Mouse (Mus musculus) forebrain, embryonic 14.5 days (tissue): ENCODE measurements around the gene Srsf6. TPM values are rescaled to one million over a fixed set of nuclear protein-coding genes. Genes with fewer than 3 reads are reported as not detected.

ENCODE experiments used
- ATAC-seq: fragments of 200-750 bp; cut with Nextera tagmentation; 2 replicates; pipeline ENCODE4 v1.8.0; 2017; ENCODE audit warnings: mild to moderate bottlenecking, moderate library complexity
- DNase-seq: peaks from one replicate; pipeline ENCODE4 v3.0.0-alpha.2; 2015; ENCODE audit warnings: low spot score
- H3K27ac ChIP-seq: fragments of 300-500 bp; sonication (generic); 2 replicates; pipeline ENCODE4 v1.5.1; 2014; ENCODE audit warnings: low read depth, mild to moderate bottlenecking, control low read depth, low read length, moderate library complexity
- H3K27me3 ChIP-seq: fragments of 300-500 bp; sonication (generic); replicated peaks from 2 replicates; pipeline ENCODE4 v1.6.1; 2014; ENCODE audit warnings: low read length, control low read depth, mixed read lengths; ENCODE audit not compliant: control insufficient read depth, insufficient read depth
- H3K36me3 ChIP-seq: fragments of 300-500 bp; sonication (generic); 2 replicates; pipeline ENCODE4 v1.6.1; 2014; ENCODE audit warnings: low read length, control low read depth; ENCODE audit not compliant: control insufficient read depth, insufficient read depth
- H3K4me1 ChIP-seq: fragments of 300-500 bp; sonication (generic); 2 replicates; pipeline ENCODE4 v1.6.1; 2014; ENCODE audit warnings: antibody characterized with exemption, low read length, control low read depth; ENCODE audit not compliant: control insufficient read depth, insufficient read depth
- H3K4me2 ChIP-seq: fragments of 300-500 bp; sonication (generic); 2 replicates; pipeline ENCODE4 v1.6.1; 2014; ENCODE audit warnings: mild to moderate bottlenecking, control low read depth, low read length
- H3K4me3 ChIP-seq: fragments of 300-500 bp; sonication (generic); 2 replicates; pipeline ENCODE4 v1.5.1; 2014; ENCODE audit warnings: low read depth, low read length, control low read depth
- H3K9ac ChIP-seq: fragments of 300-500 bp; sonication (generic); 2 replicates; pipeline ENCODE4 v1.6.1; 2014; ENCODE audit warnings: mild to moderate bottlenecking, low read length, control low read depth, moderate library complexity
- H3K9me3 ChIP-seq: fragments of 300-500 bp; sonication (generic); replicated peaks from 2 replicates; pipeline ENCODE4 v1.6.1; 2016; ENCODE audit warnings: low read length, control low read depth, mixed read lengths; ENCODE audit not compliant: control insufficient read depth
- WGBS: fragments of 180-500 bp; shearing (Covaris S2); extraction: QIAGEN DNeasy Blood & Tissue Kit; methylation state at CpG from one replicate; pipeline ENCODE4 v1.1.7; 2014; 5-methylcytosine and 5-hydroxymethylcytosine counted together
- polyA plus RNA-seq: library from polyadenylated mRNA; unstranded; fragments of >200 nt; fragmentation: Nextera tagmentation; extraction: Ambion mirVana; gene quantifications from 2 replicates; pipeline ENCODE4 v1.2.1, GENCODE M21; 2014

Srsf6 gene
- polyA plus RNA-seq, 1 experiment from 2014 or later: 149 TPM

DNA sequence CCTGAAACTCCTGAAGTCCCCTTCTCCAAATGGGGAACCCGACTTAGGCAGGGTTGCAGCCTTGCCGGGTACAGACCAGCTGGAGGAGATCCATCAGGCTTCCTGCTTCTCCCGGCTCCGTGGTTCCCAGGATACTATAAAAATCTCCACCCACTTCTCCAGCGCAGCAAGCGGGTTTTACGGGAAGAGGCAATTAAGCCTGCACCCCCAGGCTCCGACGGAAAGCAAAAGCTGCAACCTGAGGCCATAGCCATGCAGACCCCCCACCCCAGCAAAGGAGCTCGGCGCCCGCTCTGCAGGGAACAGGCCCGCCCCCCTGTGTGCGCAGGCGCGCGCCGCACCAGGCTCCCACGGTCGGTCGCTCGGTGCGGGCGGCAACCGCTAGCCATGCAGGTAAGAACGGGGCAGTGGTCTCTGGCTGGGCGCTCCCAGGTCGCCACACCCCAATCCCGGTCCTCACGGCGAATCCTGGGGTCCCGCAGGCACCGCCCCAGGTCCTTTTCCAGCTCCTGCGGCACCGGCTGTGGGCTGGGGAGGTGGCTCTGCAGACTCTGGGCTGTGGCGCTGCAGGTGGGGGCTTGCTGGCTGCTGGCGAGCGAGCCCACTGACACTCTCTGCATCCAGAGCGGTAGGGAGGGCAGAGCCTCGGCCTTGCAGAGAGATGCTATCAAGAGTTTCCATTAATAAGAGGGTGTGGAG, 12.0 kb downstream of the Srsf6 start, which contains the start of gene L3mbtl1:
L3mbtl1 (plus strand) TSS at position 325 of the 699 bp plus-strand sequence.
- Histone ChIP-seq H3K9ac (peak within 1 kb of the TSS; percentile 66), H3K36me3 (peaks cover 30% of the 10 kb centered on the region), H3K9me3 (no peaks in the 10 kb centered on the region), H3K4me1 (peaks cover 2% of the 10 kb centered on the region; the same call in 1 of the 2 replicates), H3K27ac (no peak within 1 kb of the TSS), H3K27me3 (no peaks in the 10 kb centered on the region; the same call in 1 of the 2 replicates), H3K4me2 (peak within 1 kb of the TSS; percentile 97), H3K4me3 (peak within 1 kb of the TSS; percentile 49)
- 0% methylated on average over 36 of the region's 40 CpGs for WGBS
- ATAC-seq: peak; percentile 78
- DNase-seq: peak; percentile 39

- WGBS: 10% methylated on average over 11 of the region's 11 CpGs
- peak overlapping the region; percentile 66; the same call in 1 of the 2 replicates for H3K9ac ChIP-seq
Measured at GRCm38 (mm10) chr2:162943931-162944330, 12.6 kb downstream of the Srsf6 start.

GRCm38 (mm10) chr2:162946964-162947363, 15.6 kb downstream of the Srsf6 start:
- ATAC-seq: no peak
- Histone ChIP-seq H3K27me3 (no peaks in the 10 kb centered on the region; the same call in 1 of the 2 replicates), H3K4me1 (peaks cover 2% of the 10 kb centered on the region; the same call in 1 of the 2 replicates), H3K27ac (no peak overlapping the region), H3K36me3 (no peaks in the 10 kb centered on the region), H3K9me3 (no peaks in the 10 kb centered on the region), H3K4me3 (no peak overlapping the region), H3K4me2 (no peak overlapping the region), H3K9ac (no peak overlapping the region)
- WGBS: 85% methylated on average over 5 of the region's 5 CpGs
- DNase-seq: no peak

More at GRCm38 (mm10) chr2:162943931-162944330, 12.6 kb downstream of the Srsf6 start:
- DNase-seq: no peak
- no peak for ATAC-seq
- Histone ChIP-seq H3K4me1 (peaks cover 2% of the 10 kb centered on the region; the same call in 1 of the 2 replicates), H3K36me3 (peaks cover 24% of the 10 kb centered on the region), H3K4me3 (peak overlapping the region; percentile 49), H3K27me3 (no peaks in the 10 kb centered on the region; the same call in 1 of the 2 replicates), H3K9me3 (no peaks in the 10 kb centered on the region), H3K27ac (no peak overlapping the region), H3K4me2 (peak overlapping the region; percentile 97)

GRCm38 (mm10) chr2:162947736-162948135, 16.4 kb downstream of the Srsf6 start:
- DNase-seq: no peak
- WGBS: 41% methylated on average over 15 of the region's 15 CpGs
- H3K4me1 ChIP-seq: peaks cover 2% of the 10 kb centered on the region; the same call in 1 of the 2 replicates
- peak overlapping the region; percentile 32 for H3K4me2 ChIP-seq
- H3K36me3 ChIP-seq: no peaks in the 10 kb centered on the region
- H3K27me3 ChIP-seq: no peaks in the 10 kb centered on the region; the same call in 1 of the 2 replicates
- H3K9me3 ChIP-seq: no peaks in the 10 kb centered on the region
- no peak overlapping the region for H3K4me3 ChIP-seq
- no peak for ATAC-seq
- H3K9ac ChIP-seq: no peak overlapping the region
- H3K27ac ChIP-seq: no peak overlapping the region

- H3K9me3 ChIP-seq: no peaks in the 10 kb centered on the region
- 63% methylated on average over 14 of the region's 14 CpGs for WGBS
- no peaks in the 10 kb centered on the region for H3K36me3 ChIP-seq
- H3K27ac ChIP-seq: no peak overlapping the region
- no peak for DNase-seq
- peak overlapping the region; percentile 32 for H3K4me2 ChIP-seq
- H3K4me3 ChIP-seq: no peak overlapping the region
- ATAC-seq: no peak
- H3K4me1 ChIP-seq: peaks cover 2% of the 10 kb centered on the region; the same call in 1 of the 2 replicates
- no peak overlapping the region for H3K9ac ChIP-seq
- no peaks in the 10 kb centered on the region; the same call in 1 of the 2 replicates for H3K27me3 ChIP-seq
Measured at GRCm38 (mm10) chr2:162948221-162948620, 16.9 kb downstream of the Srsf6 start.

DNA sequence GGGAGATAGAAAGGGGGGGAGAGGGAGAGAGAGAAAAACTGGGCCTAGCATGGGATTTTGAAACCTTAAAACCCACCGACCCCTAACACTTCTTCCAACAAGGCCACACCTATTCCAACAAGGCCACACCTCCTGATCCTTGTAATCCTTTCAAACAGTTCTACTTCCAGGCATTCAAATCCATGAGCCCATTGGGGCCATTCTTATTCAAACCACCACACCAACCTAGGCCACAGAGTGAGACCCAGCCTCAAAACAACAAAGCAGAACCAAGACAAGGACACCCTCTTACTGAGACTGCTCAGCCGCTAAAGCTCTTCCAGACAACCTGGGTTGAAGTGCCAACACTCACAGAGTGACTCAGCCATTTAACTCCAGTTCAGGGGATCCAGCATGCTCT, 19.4 kb downstream of the Srsf6 start:
- WGBS: 100% methylated on average over 2 of the region's 2 CpGs
- no peak for ATAC-seq
- Histone ChIP-seq H3K4me1 (no peaks in the 10 kb centered on the region), H3K4me2 (no peak overlapping the region), H3K9me3 (no peaks in the 10 kb centered on the region), H3K27me3 (no peaks in the 10 kb centered on the region), H3K36me3 (no peaks in the 10 kb centered on the region), H3K9ac (no peak overlapping the region), H3K4me3 (no peak overlapping the region), H3K27ac (no peak overlapping the region)
- no peak for DNase-seq

DNA sequence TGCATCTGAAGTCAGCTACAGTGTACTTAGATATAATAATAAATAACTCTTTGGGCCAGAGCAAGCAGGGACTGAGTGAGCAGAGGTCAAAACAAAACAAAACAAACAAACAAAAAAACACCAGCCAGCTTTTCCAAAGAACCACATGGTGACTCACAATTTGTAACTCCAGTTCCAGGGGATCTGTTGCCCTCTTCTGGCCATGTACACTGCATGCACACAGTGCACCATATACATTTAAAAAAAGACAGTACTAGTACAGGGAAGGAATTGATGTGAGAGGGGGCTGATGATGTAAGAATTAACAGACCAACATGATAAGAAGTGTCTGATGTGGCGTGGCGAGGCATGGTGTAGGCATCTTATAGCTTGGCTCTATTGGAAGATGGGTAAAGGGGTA, 25.5 kb downstream of the Srsf6 start:
- no peak for ATAC-seq
- WGBS: 93% methylated on average over 2 of the region's 2 CpGs
- no peak for DNase-seq

GRCm38 (mm10) chr2:162961321-162961720, 30.0 kb downstream of the Srsf6 start:
- no peak overlapping the region for H3K9ac ChIP-seq
- 75% methylated on average over 8 of the region's 10 CpGs for WGBS
- ATAC-seq: no peak
- H3K4me2 ChIP-seq: no peak overlapping the region
- H3K27ac ChIP-seq: no peak overlapping the region
- H3K27me3 ChIP-seq: no peaks in the 10 kb centered on the region
- no peaks in the 10 kb centered on the region for H3K9me3 ChIP-seq
- no peak for DNase-seq
- no peak overlapping the region for H3K4me3 ChIP-seq
- H3K36me3 ChIP-seq: no peaks in the 10 kb centered on the region
- no peaks in the 10 kb centered on the region for H3K4me1 ChIP-seq

More for the DNA sequence above, 25.5 kb downstream of the Srsf6 start:
- H3K27me3 ChIP-seq: no peaks in the 10 kb centered on the region
- H3K9me3 ChIP-seq: no peaks in the 10 kb centered on the region
- H3K27ac ChIP-seq: no peak overlapping the region
- H3K36me3 ChIP-seq: no peaks in the 10 kb centered on the region
- H3K4me2 ChIP-seq: no peak overlapping the region
- H3K9ac ChIP-seq: no peak overlapping the region
- no peak overlapping the region for H3K4me3 ChIP-seq
- no peaks in the 10 kb centered on the region for H3K4me1 ChIP-seq

- no peaks in the 10 kb centered on the region for H3K9me3 ChIP-seq
- no peaks in the 10 kb centered on the region for H3K4me1 ChIP-seq
- ATAC-seq (no peak), DNase-seq (no peak)
- no peak overlapping the region for H3K27ac ChIP-seq
- H3K36me3 ChIP-seq: no peaks in the 10 kb centered on the region
- WGBS: 100% methylated on average over 2 of the region's 2 CpGs
- H3K4me2 ChIP-seq: no peak overlapping the region
- no peak overlapping the region for H3K4me3 ChIP-seq
- H3K27me3 ChIP-seq: no peaks in the 10 kb centered on the region
- H3K9ac ChIP-seq: no peak overlapping the region
Measured at GRCm38 (mm10) chr2:162966734-162967133, 35.4 kb downstream of the Srsf6 start.
